Mouse (Mus musculus) left cerebral cortex, adult 6 months (tissue): ENCODE measurements around the gene Gm15155. TPM values are rescaled to one million over a fixed set of nuclear protein-coding genes. Genes with fewer than 3 reads are reported as not detected.

Source experiments
- long read RNA-seq, 2 experiments: library from polyadenylated mRNA; unstranded; transcript quantifications; one replicate each; pipeline ENCODE4 v2.0.0; 2019 to 2020
- polyA plus RNA-seq: library from polyadenylated mRNA; unstranded; fragments of <200 nt; fragmentation: Nextera tagmentation; gene quantifications from 2 replicates; pipeline ENCODE4 v1.2.3, GENCODE M21; 2021

Gene Gm15155
- polyA plus RNA-seq: 0.46 and 0.54 TPM in 2 replicates
- long read RNA-seq, experiment 1, partial matches to known transcripts: 0 of 2 reads
- long read RNA-seq, experiment 1, other reads (novel, unspliced or antisense): 2 of 2 reads
- long read RNA-seq, experiment 2, partial matches to known transcripts: 0 of 1 reads
- long read RNA-seq, experiment 2, other reads (novel, unspliced or antisense): 1 of 1 reads

GRCm38 (mm10) chrX:155624341-155624841, at the start of gene Gm15155:
Gm15155 (plus strand) TSS chrX:155624741.

GRCm38 (mm10) chrX:155623701-155624281, 750 bp upstream of the Gm15155 start, which contains the start of gene Ptchd1:
Ptchd1 (minus strand) TSS chrX:155623814.

Other genes with a start within 250 kb of the Gm15155 start
- 5.2 TPM in 2 replicates for gene Ptchd1, start 927 bp upstream of the Gm15155 start, polyA plus RNA-seq